23 mouse cellular contexts compared by ENCODE assay signal in the genomic region with DNA sequence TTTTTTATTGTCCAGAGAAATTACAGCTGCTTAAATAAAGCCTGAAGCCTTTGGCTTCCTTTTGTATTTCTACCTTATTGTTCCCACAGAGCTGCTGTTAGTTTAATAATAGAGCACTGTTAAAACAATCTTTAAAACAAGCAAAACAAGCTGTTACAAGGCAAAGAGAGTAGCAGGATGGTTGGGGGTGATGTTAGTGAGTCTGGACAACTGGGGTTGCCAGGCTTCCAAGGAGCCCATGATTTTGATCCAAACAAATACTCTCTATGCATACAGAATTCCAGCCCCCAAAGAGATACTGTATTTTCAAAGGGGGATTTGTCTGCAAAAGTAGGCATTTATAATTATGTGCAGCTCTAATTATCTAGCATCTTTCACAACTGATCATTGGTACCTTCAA.
DNase-seq lines count a peak whose midpoint lies in the region; ATAC-seq and TF ChIP-seq lines count a peak whose summit lies in the region.
"Had no signal": no experiment of that assay in that cellular context is flagged by ENCODE, and none has a peak within 500 bp of the region (broad histone marks: within the 10 kb centered on the region; RNA-seq: fewer than 3 reads in every experiment).

No protein-coding gene starts in this region.

- no peaks in the 10 kb centered on the region for H3K4me1 ChIP-seq in forebrain, embryonic 14.5 days (ENCODE audit: control insufficient read depth, insufficient read depth, low read length)
- no peaks in the 10 kb centered on the region for H3K4me1 ChIP-seq in forebrain, postnatal 0 days (ENCODE audit: insufficient read depth)
- H3K4me1 ChIP-seq: embryonic facial prominence, embryonic 10.5 days; embryonic facial prominence, embryonic 13.5 days; hindbrain, embryonic 12.5 days; hindbrain, embryonic 15.5 days had no signal

- peak; percentile 37 for DNase-seq in brain, embryonic 14.5 days (ENCODE audit: low read depth)
- DNase-seq in forebrain, embryonic 14.5 days (ENCODE audit: low spot score), result peak; percentile 19
- no peak for DNase-seq in forebrain, postnatal 0 days
- DNase-seq in right cerebral cortex, adult 18-20 months, result no peak
- DNase-seq in liver, result no peak
- no peak for DNase-seq in embryo, embryonic 10 days (ENCODE audit: low spot score)
- DNase-seq: adrenal gland, adult 8-10 months; adrenal gland, postnatal 25 days; cerebellum, adult 18-20 months; cerebellum, adult 9-10 months; cerebellum, postnatal 25 days; embryo, embryonic 11 days; gastrocnemius, adult 2 months; gastrocnemius, postnatal 14 days; heart, adult 11 months had no signal

- H3K4me2 ChIP-seq in forebrain, embryonic 14.5 days (ENCODE audit: low read length), result no peak overlapping the region
- no peak overlapping the region for H3K4me2 ChIP-seq in forebrain, postnatal 0 days (ENCODE audit: low read depth)
- H3K4me2 ChIP-seq: embryonic facial prominence, embryonic 13.5 days; heart, embryonic 11.5 days; hindbrain, embryonic 12.5 days; hindbrain, embryonic 15.5 days had no signal

- ATAC-seq in forebrain, embryonic 14.5 days, result no peak
- peak; percentile 40; the same call in 1 of the 2 replicates for ATAC-seq in forebrain, postnatal 0 days
- ATAC-seq: CD4-positive, CD25-positive, alpha-beta regulatory T cell, adult 4 months; intestine, postnatal 0 days had no signal

- TF ChIP-seq POLR2A in brain, embryonic 14.5 days (IDR thresholded peaks at IDR 0.05; ENCODE audit: borderline replicate concordance, extremely low read depth, insufficient read depth, insufficient read length, poor library complexity, severe bottlenecking), result no peak

- TF ChIP-seq CTCF in brain, embryonic 14.5 days (IDR thresholded peaks at IDR 0.05; ENCODE audit: borderline replicate concordance, extremely low read depth, insufficient read depth, insufficient read length), result no peak
- TF ChIP-seq CTCF in forebrain, postnatal 0 days (IDR thresholded peaks at IDR 0.05; ENCODE audit: low read depth), result no peak

- H3K36me3 ChIP-seq in forebrain, embryonic 14.5 days (ENCODE audit: control insufficient read depth, insufficient read depth, low read length), result no peaks in the 10 kb centered on the region
- H3K36me3 ChIP-seq in forebrain, postnatal 0 days (ENCODE audit: insufficient read depth), result no peaks in the 10 kb centered on the region
- H3K36me3 ChIP-seq: embryonic facial prominence, embryonic 10.5 days; embryonic facial prominence, embryonic 13.5 days; hindbrain, embryonic 12.5 days; hindbrain, embryonic 15.5 days had no signal

- H3K4me3 ChIP-seq in forebrain, embryonic 14.5 days (ENCODE audit: low read depth, low read length), result no peak overlapping the region
- no peak overlapping the region for H3K4me3 ChIP-seq in forebrain, postnatal 0 days (ENCODE audit: low read depth, low read length)
- H3K4me3 ChIP-seq: embryonic facial prominence, embryonic 10.5 days; embryonic facial prominence, embryonic 13.5 days; erythroblast, embryonic 14.5 days; gastrocnemius, adult 2 months; hindbrain, embryonic 12.5 days; hindbrain, embryonic 15.5 days had no signal

- H3K27ac ChIP-seq in forebrain, embryonic 14.5 days (ENCODE audit: low read depth, low read length), result 0 out of 2 replicates have a peak overlapping the region, but pooled peaks have one; percentile 21
- no peak overlapping the region for H3K27ac ChIP-seq in forebrain, postnatal 0 days (ENCODE audit: low read depth, low read length)
- H3K27ac ChIP-seq: embryonic facial prominence, embryonic 10.5 days; embryonic facial prominence, embryonic 13.5 days; gastrocnemius, adult 2 months; hindbrain, embryonic 12.5 days; hindbrain, embryonic 15.5 days had no signal

- H3K9me3 ChIP-seq in forebrain, embryonic 14.5 days (replicated peaks; ENCODE audit: control insufficient read depth, low read length), result no peaks in the 10 kb centered on the region
- no peaks in the 10 kb centered on the region for H3K9me3 ChIP-seq in forebrain, postnatal 0 days (ENCODE audit: low read length)
- H3K9me3 ChIP-seq: embryonic facial prominence, embryonic 10.5 days; embryonic facial prominence, embryonic 13.5 days; hindbrain, embryonic 12.5 days; hindbrain, embryonic 15.5 days had no signal

- H3K9ac ChIP-seq in forebrain, embryonic 14.5 days (ENCODE audit: low read length), result no peak overlapping the region
- no peak overlapping the region for H3K9ac ChIP-seq in forebrain, postnatal 0 days
- H3K9ac ChIP-seq: embryonic facial prominence, embryonic 13.5 days; hindbrain, embryonic 12.5 days; hindbrain, embryonic 15.5 days had no signal

- H3K27me3 ChIP-seq in forebrain, embryonic 14.5 days (replicated peaks; ENCODE audit: control insufficient read depth, insufficient read depth, low read length), result no peaks in the 10 kb centered on the region
- no peaks in the 10 kb centered on the region for H3K27me3 ChIP-seq in forebrain, postnatal 0 days (ENCODE audit: insufficient read depth, low read length)
- H3K27me3 ChIP-seq: hindbrain, embryonic 12.5 days; hindbrain, embryonic 15.5 days had no signal

Comparison
In these comparisons a context has a peak if more than half of its experiments do, and no peak if none do; other contexts are left out.
1. DNase-seq: peak in brain, embryonic 14.5 days (single experiment) and forebrain, embryonic 14.5 days (single experiment); none in forebrain, postnatal 0 days (single experiment), right cerebral cortex, adult 18-20 months (single experiment), liver (single experiment) and embryo, embryonic 10 days (single experiment).